Mouse (Mus musculus): ENCODE data around the gene Fuca1.

DNA sequence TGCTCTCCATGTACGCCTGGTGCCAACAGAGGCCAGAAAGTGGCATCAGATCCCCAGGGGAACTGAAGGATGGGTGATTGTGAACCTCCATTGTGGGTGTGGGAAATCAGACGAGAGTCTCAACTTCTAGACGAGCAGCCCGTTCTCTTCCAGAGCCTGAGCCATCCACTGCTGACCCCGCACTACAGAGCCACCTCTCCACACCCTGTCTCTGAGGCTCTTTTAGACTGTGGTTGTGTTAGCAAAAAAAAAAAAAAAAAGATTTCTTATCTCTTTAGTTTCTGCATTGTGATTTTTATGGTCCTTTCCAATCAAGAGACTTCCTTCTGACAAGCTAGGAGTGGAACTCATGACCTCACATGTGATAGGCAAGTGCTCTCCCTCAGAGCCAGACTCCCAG, 8.9 kb downstream of the Fuca1 start:
- TF ChIP-seq CHD2 (IDR thresholded peaks at IDR 0.05; ENCODE audit: low read length) (no peak), MYB (IDR thresholded peaks at IDR 0.05; ENCODE audit: low read depth, low read length) (no peak), CTCF (IDR thresholded peaks at IDR 0.05 in 2 of 3, conservative IDR thresholded peaks at IDR 0.05 in 1 of 3; ENCODE audit: control insufficient read depth in 1 of 3, insufficient read depth in 1 of 3, low read depth in 2 of 3, low read length in 3 of 3, poor library complexity in 1 of 3, severe bottlenecking in 1 of 3) (no peak), EP300 (IDR thresholded peaks at IDR 0.05; ENCODE audit: low read depth in 1 of 2, low read length in 2 of 2) (no peak), BHLHE40 (IDR thresholded peaks at IDR 0.05; ENCODE audit: borderline replicate concordance, low read depth, low read length) (no peak), POLR2AphosphoS5 (IDR thresholded peaks at IDR 0.05; ENCODE audit: borderline replicate concordance, low read depth, low read length) (no peak)
